Mouse (Mus musculus) lung, adult 2 months (tissue): ENCODE measurements around the gene Skp2. TPM values are rescaled to one million over a fixed set of nuclear protein-coding genes. Genes with fewer than 3 reads are reported as not detected.

Source experiments
- DNase-seq: peaks from one replicate; pipeline ENCODE4 v3.0.0; 2022
- H3K4me1 ChIP-seq: fragments of 200-500 bp; 2 replicates; pipeline ENCODE4 v1.6.1; 2011; ENCODE audit warnings: low read length; ENCODE audit not compliant: control insufficient read depth, insufficient read depth
- H3K4me3 ChIP-seq: fragments of 200-500 bp; replicated peaks from 2 replicates; pipeline ENCODE3; 2011; ENCODE audit warnings: low read depth, mild to moderate bottlenecking, control low read depth, low read length; ENCODE audit errors: extremely low read depth
- CTCF ChIP-seq: fragments of 200-500 bp; IDR thresholded peaks from 2 replicates; pipeline ENCODE4 v1.5.1; 2011; ENCODE audit warnings: mild to moderate bottlenecking, low read length, control low read depth; ENCODE audit not compliant: insufficient read depth
- POLR2A ChIP-seq: fragments of 200-500 bp; IDR thresholded peaks from 2 replicates; pipeline ENCODE4 v1.6.1; 2011; ENCODE audit warnings: low read depth, mild to moderate bottlenecking, control low read depth, low read length, borderline replicate concordance; ENCODE audit errors: extremely low read depth
- WGBS: fragments of 180-500 bp; shearing (Covaris S2); methylation state at CpG from one replicate; pipeline ENCODE4 v1.1.7; 2018; 5-methylcytosine and 5-hydroxymethylcytosine counted together
- polyA plus RNA-seq: library from polyadenylated mRNA; depleted of rRNA; stranded (reverse); fragments of >200 nt; gene quantifications from 2 replicates; pipeline ENCODE4 v1.2.3, GENCODE M21; 2012

Skp2 gene
- polyA plus RNA-seq, 1 experiment, result 1.6 TPM

DNA sequence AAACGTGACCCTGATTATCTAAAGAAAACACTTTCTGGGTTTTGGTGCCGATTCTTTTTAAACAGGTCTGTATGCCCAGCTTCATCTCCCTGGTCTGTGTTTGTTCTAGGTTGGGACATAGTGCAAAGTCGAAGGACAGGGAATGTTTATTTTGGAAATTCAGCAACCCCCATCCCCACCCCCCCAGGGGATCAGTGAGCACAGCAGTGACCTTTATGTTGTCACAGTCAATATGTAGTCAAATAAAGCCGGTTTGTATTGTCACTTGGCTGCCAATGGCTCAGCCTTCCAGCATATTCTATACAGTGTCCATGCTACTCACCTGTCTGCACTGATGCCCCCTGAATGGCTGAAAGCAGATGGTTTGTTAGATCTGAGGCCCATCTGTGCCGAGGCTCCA lies 40.6 kb downstream of the Skp2 start:
- 44% methylated on average over 5 of the region's 5 CpGs for WGBS
- no peak for DNase-seq
- TF ChIP-seq POLR2A (no peak), CTCF (no peak)
- no peak overlapping the region for H3K4me3 ChIP-seq
- no peaks in the 10 kb centered on the region for H3K4me1 ChIP-seq

DNA sequence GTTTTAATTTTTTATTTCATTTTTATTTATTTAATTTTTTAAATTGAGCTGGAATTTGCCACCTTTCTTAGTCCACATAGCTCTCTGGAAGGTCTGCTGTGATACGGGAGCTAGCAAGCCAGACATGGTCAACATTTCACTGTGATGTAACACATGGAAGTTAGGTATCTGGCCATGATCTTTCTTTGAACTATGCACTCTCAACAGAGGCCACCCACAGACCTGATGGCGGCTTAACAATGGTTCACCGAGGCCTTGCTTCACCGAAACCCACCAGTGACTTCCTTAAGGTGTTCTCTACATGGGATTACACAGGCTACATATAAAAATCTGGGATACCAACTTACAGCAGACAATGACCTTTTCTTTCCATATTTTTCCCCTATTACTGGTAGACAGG lies 41.1 kb downstream of the Skp2 start:
- no peak for DNase-seq
- 81% methylated on average over 4 of the region's 4 CpGs for WGBS

DNA sequence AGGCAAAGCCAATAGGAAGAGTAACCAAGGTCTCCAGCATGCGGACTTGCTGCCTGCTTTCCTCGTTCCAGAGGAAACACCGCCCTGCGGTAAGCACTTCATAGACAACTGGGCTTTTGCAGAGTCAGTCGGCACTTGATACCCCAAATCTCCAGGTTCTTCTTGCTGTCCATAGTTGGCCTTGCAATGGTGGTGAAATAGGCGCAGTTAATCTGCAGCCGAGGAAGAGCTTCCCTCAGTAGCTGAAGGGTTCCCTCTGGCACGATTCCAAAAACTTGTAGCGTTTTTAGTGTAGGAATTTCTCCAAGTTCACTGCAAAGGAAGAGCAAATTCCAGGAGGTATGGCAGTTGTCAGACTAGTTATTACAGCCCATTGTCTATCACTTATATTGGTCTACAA lies 41.7 kb downstream of the Skp2 start:
- no peak for DNase-seq
- Histone ChIP-seq H3K4me1 (no peaks in the 10 kb centered on the region), H3K4me3 (no peak overlapping the region)
- TF ChIP-seq POLR2A (no peak), CTCF (no peak)
- WGBS, result 60% methylated on average over 9 of the region's 9 CpGs

More for the DNA sequence above, 41.1 kb downstream of the Skp2 start:
- Histone ChIP-seq H3K4me1 (no peaks in the 10 kb centered on the region), H3K4me3 (no peak overlapping the region)
- no peak for TF ChIP-seq CTCF
- TF ChIP-seq POLR2A, result no peak

DNA sequence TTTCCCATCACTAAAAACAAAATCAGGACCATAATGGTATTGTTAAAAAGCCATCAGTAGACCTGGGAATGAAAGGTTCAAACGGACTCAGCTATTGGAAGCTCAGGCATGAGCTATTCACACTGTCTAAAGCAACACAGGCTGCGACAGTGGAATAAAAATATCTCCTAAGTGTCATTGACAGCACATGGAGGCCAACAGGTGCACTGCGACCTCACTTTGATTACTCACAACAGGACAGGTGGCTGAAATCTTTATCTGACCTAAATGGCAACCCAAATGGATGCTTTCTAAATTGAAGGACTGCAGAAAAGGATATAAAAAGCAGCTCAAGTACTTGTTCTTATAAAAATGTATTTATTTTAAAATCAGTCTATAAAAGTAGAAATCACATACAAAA lies 43.6 kb downstream of the Skp2 start:
- H3K4me3 ChIP-seq, result no peak overlapping the region
- H3K4me1 ChIP-seq, result no peaks in the 10 kb centered on the region
- DNase-seq, result no peak
- TF ChIP-seq POLR2A (no peak), CTCF (no peak)
- 69% methylated on average over 3 of the region's 3 CpGs for WGBS

DNA sequence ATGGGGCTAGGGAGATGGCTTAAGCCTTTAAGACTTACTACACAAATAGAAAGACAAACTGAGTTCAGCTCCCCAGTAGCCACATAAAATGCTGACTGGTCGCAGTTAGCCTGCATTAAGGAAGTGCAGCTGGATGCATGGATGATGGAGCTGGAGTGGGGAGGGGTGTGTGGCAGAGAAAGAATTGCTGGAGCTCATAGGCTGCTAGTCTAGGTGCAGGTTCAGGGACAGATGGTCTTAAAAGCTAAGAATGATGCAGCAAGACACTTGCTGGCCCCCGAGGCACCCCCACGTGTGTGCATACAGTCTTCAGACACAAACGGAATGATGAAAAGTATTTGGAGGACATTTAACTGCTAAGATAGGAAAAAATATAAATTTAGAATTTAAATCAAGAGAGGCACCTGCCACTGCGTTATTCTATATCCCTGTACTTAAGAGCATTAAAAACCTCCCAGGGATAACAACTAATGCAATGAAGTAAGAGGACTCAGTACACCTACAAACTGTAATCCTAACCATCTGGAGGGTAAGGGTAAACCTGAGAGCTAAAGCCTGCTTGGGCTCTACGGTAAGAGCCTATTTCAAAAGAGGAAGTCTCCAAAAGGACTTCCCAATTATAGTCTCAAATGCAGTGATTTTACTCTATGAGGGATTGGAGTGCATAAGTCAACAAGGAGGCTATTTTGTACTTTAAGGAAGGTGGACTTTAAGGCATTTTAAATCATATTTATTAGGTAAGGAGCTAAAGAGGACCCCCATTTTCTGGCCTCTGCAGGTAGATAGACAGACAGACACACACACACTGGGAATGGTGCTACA lies 44.5 kb downstream of the Skp2 start:
- no peak for DNase-seq
- Histone ChIP-seq H3K4me1 (no peaks in the 10 kb centered on the region), H3K4me3 (no peak overlapping the region)
- 74% methylated on average over 6 of the region's 6 CpGs for WGBS
- TF ChIP-seq CTCF (no peak), POLR2A (no peak)

DNA sequence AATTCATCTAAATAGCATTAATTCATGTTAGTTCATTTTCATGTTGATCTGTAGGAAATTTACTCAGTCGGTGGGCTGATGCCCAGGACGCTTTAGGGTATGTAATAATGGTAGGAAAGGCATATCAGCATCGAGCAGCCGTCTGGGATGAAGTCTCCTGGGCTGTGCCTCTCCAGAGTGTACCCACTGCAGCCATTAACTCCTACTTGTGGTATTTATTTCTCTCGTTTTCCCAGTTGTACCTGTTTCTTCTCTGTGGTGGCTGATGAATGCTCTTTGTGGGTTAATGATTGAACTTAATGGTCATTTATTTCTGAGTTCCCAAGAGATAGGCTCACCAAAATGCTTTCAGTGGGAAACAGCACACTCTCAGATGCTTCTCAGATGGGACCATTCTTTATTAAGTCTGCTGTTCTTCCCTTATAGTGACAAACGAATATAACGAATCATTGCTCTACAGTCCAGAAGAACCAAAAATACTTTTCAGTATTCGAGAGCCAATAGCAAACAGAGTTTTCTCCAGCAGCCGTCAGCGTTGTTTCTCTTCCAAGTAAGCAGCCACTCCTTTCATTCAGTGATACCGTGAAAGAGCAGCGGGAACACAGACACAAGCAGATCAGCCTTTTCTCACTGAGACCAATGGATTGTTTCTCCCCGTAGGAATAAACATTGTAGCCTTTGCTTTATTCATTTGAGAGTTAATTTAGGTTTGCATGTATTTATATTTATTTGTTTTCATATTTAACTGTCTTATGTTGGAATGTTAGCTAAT lies 48.7 kb downstream of the Skp2 start:
- no peak for TF ChIP-seq CTCF
- no peak for TF ChIP-seq POLR2A
- H3K4me3 ChIP-seq, result no peak overlapping the region
- WGBS, result 76% methylated on average over 13 of the region's 13 CpGs
- no peak for DNase-seq
- no peaks in the 10 kb centered on the region for H3K4me1 ChIP-seq

DNA sequence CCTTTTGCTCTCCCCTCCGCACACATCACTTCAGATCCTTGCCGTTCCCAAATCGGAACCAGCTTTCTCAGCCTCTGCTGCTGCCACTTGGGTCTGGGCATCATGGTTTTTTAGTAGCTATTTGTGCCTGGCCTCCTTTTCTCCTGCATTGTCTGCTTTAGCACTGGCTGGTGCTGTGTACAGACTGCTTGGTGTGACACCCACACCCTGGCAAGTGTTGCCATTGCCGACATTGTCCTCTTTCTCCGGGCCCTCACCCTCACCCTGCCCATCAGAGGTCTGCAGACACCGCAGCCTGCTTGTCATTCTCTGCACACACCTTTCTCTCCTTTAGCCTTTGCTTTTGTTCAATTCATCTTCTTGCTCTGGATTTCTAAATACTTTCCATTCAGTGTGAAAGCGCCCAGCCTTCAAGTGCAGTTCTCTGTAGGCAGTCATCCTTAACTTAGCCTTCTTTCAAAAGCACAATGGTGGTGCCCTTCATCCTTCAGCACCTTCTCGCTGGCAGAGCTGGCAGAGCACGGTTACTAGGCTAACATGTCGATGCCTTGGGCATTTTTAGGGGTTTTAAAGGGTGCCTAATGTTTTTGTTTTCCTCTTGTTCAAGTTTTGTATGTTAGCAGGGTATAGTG lies 54.7 kb downstream of the Skp2 start:
- WGBS, result 94% methylated on average over 10 of the region's 10 CpGs
- no peak for DNase-seq
- TF ChIP-seq POLR2A, result no peak
- TF ChIP-seq CTCF, result no peak
- H3K4me1 ChIP-seq, result no peaks in the 10 kb centered on the region
- H3K4me3 ChIP-seq, result no peak overlapping the region

DNA sequence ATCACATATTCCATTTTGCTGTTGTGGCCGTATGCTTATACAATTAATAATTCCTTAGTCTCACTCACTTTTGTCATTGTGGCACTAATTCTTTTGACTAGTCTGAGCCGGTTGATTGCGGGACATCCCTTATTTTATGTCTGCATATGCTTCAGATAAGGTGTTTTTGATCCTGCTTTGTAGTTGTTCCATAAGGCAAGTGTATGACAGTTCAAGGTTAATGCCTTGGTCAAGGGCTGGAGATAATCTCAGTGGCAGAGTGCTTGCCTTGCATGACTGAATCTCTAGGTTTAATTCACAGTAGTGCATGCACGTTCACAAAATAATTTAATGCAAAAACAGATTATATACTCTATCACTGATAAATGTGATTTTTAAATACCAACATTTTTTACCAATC lies 58.4 kb downstream of the Skp2 start:
- 92% methylated on average over 4 of the region's 4 CpGs for WGBS
- TF ChIP-seq CTCF (no peak), POLR2A (no peak)
- no peaks in the 10 kb centered on the region; the same call in 1 of the 2 replicates for H3K4me1 ChIP-seq
- H3K4me3 ChIP-seq, result no peak overlapping the region
- DNase-seq, result no peak

DNA sequence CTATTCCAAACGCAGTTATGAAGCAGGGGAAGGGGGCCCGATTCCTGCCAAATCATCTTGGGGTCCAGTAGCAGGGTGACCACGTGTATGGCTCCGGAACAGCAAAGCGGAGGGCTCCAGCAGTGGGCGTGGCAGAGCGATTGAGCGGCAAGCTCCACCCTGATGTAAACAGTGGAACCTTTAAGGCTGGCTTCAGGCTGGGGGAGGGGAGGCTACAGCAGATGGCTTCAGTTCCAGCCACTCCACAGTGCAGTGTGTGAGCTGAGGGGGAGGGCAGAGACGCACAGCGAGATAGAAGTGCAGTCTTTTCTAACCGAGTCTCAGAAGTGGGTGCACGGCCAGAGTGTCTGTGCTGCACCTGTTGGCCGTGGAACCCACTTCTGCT lies 60.9 kb downstream of the Skp2 start:
- 24% methylated on average over 13 of the region's 13 CpGs for WGBS
- peak; percentile 46 for DNase-seq
- Histone ChIP-seq H3K4me1 (no peaks in the 10 kb centered on the region; the same call in 1 of the 2 replicates), H3K4me3 (peak overlapping the region; percentile 20)
- TF ChIP-seq CTCF (no peak), POLR2A (no peak)
